Mouse (Mus musculus) lung, postnatal 36 days (tissue): ENCODE measurements at regions not wholly inside any gene's neighbourhood (a gene's known extent, or its start where the extent isn't known, plus 50 kb on each side); places are given as distances from the start of the nearest gene placed in this dataset.

Source experiments
- DNase-seq: peaks from one replicate; pipeline ENCODE4 v3.0.0; 2022; ENCODE audit warnings: mixed read lengths

- no peak for DNase-seq
These were observed 259.3 kb downstream of the Gm11361 start for GRCm38 (mm10) chr13:28516636-28517035.

DNA sequence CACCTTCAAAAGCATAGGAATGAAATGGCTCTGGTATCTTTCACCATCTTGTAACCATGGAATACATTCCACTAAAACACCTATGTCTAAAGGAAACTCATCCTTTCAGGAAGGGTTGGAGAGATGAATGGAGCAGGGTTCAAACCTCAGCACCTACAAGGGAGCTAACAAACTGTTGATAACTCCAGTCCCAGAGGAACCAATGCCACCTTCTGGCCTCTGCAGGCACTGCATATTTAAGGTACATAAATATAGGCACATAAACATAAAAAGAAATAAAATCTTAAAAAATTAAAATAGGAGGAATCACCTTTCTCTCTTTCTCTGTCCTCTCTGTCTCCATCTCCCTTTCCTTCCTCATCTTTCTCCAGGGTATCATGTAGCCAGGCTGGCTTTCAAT, 256.9 kb downstream of the Gm11361 start:
- DNase-seq, result no peak

GRCm38 (mm10) chr13:28513336-28513735, 256.0 kb downstream of the Gm11361 start:
- no peak for DNase-seq

DNA sequence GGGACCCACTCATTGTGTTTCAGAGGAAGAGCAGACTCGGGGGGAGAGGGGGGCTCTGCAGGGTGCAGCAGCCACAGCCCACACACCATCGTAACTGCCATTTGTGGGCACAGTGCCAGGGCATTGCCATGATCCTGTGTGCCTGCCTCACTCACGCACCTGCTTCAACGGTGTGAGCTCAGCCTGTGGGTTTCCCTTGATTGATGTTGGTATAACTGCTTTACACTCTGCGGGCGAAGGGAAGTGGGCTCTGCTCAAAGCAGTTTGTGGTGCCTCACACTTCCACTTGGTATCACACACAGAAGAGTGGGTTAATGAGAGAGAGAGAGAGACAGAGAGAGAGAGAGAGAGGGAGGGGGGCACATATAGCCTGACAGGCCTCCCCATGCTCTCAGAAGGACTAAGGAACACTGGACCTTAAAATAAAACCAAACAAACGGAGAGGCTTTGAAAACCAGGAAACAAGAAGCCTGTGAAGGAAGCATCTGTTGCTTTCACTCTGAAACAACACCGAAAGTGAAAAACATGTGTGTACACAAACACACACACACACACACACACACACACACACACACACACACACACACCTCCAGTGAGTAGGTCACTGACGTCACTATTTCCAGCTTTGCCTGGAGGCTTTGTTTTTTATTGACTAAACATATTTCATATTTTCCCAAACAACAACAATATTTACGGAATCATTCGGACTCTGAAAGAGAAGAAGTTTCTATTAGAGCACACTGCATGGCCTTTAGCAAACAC, 255.4 kb downstream of the Gm11361 start:
- DNase-seq, result peak; percentile 33

DNA sequence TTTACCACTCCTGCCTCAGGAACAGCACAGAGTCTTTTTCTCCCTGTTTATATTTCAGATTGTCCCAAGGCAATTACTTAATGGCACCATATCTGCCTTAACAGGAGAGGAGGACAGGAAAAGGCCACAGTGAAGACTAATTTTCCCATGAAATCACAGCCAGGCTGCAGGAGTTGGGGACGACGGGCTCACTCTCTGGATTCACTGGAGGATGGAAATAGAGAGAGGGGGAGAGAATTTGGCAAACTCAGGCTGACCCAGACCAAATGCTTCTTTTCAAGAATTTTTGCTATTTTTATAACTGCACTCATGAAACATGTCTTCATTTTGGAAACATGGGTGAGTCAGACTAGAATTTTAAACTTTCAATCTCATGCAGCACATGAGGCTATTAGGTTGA, 250.9 kb downstream of the Gm11361 start:
- no peak for DNase-seq

GRCm38 (mm10) chr13:28507783-28508182, 250.5 kb downstream of the Gm11361 start:
- peak; percentile 54 for DNase-seq

DNA sequence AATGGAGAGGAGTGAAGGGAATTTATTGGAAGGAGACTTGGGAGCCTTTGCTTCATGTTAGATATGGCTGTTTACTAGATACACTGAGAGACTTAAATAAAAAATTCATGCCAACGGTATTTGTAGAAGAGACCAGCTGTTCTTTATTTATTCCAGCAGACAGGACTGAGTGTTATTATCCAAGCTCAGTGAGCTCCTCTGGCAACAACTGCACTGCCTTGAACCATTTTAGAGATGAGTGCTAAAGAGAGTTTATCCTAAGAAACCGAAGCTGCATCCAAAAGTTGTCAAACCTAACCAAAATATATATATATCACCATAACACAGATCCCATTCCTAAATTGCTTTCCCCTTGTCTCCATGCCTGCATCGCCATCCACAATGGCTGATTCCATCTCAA, 247.0 kb downstream of the Gm11361 start:
- DNase-seq, result no peak

GRCm38 (mm10) chr13:28502171-28502570, 244.8 kb downstream of the Gm11361 start:
- DNase-seq, result peak; percentile 80

- no peak for DNase-seq
These were observed 243.4 kb downstream of the Gm11361 start for GRCm38 (mm10) chr13:28500697-28501096.

- no peak for DNase-seq
These were observed 240.2 kb downstream of the Gm11361 start for GRCm38 (mm10) chr13:28497483-28497882.

DNA sequence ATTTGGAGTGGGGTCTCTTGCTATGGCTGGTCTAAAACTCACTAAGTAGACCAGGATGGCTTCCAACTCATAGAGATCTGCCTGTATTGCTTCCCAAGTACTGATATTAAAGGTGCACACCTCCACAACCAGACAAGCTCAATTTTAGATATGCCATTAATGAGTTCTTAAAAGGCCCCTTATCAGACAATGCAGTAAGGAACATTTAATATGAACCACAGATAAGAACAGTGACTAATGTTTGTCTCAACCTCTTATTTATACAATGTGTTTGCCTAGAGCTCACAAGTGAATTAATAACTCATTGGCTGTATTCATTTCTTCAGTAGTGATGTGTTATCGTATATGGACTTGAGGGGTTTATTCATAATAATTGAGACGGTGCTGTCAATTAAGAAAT, 234.7 kb downstream of the Gm11361 start:
- DNase-seq, result no peak

GRCm38 (mm10) chr13:28483727-28484126, 226.4 kb downstream of the Gm11361 start:
- DNase-seq, result no peak

- DNase-seq, result no peak
These were observed 224.1 kb downstream of the Gm11361 start for GRCm38 (mm10) chr13:28481224-28481965.

DNA sequence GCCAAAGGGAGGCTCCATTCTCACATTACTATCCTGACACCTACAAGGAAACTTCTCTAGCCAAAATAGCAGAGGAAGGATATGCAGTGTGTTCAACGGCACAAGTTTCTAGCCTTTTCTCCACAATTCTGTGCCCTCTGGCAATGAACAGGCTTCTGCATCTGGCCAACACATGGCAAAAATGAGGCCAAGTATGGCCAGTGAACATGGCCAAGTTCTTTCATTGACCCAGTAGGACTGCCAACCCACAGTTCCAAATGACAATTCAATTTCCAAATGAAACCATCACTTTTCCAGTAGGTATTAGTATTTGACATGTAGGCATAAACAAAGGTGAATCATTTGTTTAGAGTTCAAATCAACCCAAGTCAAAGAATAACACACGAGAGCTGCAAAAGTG, 208.8 kb downstream of the Gm11361 start:
- DNase-seq, result no peak

DNA sequence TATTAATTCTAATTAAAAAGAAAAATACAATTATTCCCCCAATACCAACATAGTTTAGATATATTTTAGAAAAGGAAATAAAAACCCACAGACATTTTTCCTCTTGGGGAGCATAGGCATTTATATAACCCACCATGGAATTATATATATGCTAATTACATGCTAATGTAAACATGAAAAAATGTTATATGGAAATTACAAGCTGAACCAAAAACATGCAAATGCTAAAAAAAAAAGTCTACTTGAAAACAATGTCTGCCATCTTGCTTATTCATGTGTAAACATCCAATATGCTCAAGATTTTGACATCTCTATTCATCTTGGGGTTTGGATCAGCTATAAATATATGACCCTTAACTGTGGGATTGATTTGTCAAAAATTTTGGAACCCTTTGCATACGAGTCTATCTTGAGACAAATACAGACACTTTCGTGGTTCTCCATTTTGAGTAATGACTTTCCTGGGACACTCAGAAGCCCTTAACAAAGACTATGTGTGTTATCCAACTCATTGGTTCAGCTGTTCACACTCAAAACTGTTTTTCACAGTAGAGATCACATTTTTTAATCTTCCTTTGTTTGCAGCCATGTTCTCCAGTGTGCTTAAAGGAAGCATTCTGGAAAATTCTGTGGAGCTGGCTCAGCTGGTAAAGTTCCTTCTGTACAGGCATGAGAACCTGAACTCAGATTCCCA, 208.0 kb downstream of the Gm11361 start:
- no peak for DNase-seq

DNA sequence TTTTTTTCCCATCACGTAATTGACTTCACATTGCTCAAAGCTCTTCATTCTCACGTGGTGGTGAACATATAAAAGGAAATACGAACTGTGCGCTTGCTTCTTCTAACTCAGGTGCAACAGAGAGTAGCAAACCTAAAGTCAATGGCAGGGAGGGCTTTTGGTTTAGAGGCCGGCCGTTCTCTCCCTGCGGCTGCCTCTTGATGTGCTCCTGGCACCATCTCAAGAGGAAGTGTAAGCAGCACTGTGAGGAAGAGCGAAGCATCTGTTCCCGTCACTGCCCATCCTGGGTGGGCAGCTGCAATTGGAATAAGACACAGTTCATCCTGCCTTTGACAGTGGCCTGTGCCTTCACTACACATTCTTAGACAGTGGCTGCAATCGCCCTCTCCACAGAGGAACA, 204.0 kb downstream of the Gm11361 start:
- no peak for DNase-seq

GRCm38 (mm10) chr13:28457403-28457802, 200.1 kb downstream of the Gm11361 start:
- DNase-seq, result no peak

DNA sequence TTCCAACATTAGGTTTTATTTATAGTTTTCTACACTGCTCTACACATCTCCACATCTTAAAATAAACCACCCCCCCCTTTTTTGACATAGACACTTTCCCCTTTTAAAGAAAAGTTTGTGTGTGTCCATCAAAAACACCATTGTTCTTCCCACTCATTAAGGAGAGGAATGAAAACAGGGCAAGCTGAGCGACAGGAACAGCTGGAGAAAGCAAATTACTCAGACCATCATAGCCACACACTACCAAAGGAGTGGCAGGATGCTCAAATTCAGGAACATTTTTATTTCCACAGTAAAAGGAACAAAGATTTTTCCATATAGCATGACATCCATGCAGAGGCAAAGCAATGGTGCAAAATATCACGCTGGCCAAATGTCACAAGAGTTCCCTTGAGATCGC, 198.6 kb downstream of the Gm11361 start:
- DNase-seq, result no peak

GRCm38 (mm10) chr13:28455016-28455415, 197.7 kb downstream of the Gm11361 start:
- no peak for DNase-seq

GRCm38 (mm10) chr13:28450699-28451445, 193.5 kb downstream of the Gm11361 start:
- DNase-seq, result no peak

DNA sequence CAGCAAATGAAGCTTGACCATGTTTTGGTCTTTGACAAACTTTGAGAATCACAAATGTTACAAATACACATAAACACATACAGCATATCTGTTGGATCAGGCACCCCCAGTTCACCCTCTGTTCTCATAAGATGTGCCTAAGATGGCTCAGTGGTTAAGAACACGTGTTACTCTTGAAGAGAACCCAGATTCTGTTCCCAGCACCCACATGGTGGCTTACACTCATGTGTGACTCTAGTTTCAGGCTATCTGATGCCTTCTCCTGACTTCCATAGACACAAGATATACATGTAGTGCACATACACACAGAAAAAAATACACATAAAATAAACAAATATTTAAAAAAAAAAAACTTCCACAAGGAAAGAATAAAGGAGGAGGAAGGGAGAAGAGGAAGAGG, 191.7 kb downstream of the Gm11361 start:
- DNase-seq, result no peak

DNA sequence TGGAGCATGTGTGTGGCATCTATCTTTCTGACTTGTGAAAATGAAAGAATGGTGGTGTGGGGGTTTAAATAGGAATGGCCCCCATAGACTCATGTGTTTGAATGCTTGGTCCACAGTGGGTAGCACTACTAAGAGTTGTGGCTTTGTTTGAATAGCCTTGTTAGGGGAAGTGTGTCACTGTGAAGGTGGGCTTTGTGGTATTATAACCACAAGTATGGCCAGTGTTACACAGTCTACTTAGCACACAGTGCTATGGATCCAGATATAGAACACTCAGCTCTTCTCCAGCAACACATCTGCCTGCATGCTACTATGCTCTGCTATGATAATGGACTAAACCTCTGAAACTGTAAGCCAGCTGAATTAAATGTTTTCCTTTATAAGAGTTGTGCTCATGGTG, 184.9 kb downstream of the Gm11361 start:
- DNase-seq, result no peak

DNA sequence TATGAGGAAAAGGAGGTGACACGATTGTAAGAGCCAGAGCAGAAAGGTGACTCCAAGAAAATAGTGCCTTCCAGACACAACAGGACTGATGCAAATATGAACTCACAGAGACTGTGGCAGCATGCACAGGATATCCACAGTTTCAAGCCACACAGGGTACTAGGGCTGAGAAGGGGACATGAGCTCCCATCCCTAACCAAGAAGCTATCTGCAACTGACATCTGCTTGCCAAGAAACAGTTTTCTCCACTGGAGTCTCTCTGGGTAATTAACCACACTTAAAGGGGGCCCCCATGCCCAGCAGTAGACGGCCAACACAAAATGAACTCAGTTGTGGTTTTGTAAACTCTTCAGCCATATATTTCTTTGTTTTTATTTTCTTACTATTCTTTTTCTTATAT, 176.1 kb downstream of the Gm11361 start:
- DNase-seq, result no peak
